Mouse (Mus musculus): ENCODE measurements around the gene Taf1a.

The Taf1a gene

DNA sequence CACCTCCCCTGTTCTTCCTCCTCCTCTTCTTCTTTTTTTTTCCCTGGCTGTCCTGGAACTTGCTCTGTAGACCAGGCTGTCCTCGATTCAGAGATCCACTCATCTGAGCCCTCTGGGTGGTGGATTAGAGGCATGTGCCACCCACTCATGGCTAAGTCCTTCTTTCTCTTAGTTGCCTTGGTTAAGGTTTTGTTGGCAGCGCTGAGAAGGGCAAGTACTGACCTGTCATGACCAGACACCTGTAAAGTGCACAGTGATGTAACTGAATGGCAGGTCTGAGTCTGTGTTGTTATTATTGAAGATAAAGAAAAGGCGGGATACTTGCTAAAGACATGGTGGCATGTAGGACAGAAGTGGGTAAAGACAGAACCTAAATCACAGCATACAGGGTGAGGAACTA lies 14.6 kb downstream of the Taf1a start:
- no peak for DNase-seq (ENCODE audit: low read depth in 1 of 2, low spot score in 2 of 2)

- no peak for DNase-seq (ENCODE audit: low read depth in 1 of 2, low spot score in 2 of 2)
Observed at GRCm38 (mm10) chr1:183414081-183414727, 25.4 kb downstream of the Taf1a start.

- no peak for DNase-seq (ENCODE audit: low read depth in 1 of 2, low spot score in 2 of 2)
Observed at GRCm38 (mm10) chr1:183417873-183418272, 29.1 kb downstream of the Taf1a start, which contains the start of gene Hhipl2. TSS of gene Hhipl2 (plus strand) at chr1:183418215.

DNA sequence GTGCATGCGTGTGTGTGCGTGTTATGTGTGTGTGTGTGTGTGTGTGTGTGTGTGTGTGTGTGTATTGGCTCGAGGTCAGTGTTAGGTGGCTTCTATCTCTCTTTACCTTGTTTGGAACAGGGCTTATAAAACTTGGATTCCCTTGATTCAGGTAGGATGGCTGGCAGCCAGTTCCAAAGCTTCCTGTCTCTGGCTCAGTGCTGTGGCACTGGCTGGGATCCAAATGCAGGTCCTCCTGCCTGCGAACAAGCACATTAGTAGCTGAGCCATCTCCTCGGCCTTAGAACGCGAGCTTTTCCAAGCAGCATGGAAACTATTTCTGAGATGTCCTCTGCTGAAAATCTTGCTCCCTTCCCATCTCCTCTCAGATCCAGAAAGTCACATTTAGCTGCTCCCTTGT lies 31.0 kb downstream of the Taf1a start:
- DNase-seq (ENCODE audit: low read depth in 1 of 2, low spot score in 2 of 2) = no peak

DNA sequence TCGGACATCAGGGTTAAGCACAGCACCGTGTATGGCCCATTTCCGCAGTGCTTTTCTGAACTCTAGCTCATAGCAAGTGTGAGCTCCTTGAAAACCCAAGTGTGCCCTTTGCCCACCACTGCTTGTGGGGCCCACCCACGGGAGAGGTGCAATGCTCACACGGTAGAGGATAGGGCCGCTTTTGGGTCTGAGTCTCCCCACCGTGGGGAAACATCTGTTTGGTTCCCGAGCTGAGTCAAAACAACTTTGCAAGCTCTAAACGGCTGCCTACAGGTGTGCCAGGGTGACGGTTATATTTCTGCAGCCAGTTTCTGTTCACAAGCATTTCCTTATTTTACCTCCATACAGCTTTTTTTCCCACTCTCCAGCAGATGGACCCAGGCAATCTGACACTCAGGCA lies 31.5 kb downstream of the Taf1a start:
- DNase-seq (ENCODE audit: low read depth in 1 of 2, low spot score in 2 of 2) = no peak

DNA sequence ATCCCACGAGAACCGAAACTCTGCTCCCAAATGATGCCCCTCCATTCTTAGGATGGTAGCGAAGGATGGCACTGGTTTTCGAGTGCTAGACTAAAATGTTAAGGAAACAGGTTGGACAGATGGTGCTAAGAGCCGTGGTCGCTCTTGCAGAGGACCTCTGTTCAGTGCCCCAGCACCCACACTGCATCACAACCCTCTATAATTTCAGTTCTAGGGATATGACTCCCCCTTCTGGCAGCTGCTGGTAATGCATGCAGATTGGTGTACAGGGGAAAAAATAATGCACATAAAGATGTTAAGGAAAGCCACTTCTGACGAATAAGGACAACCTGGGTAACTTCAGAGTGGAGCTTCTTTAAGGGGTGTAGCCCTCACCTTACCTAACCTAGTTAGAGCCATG lies 35.3 kb downstream of the Taf1a start:
- no peak for DNase-seq (ENCODE audit: low read depth in 1 of 2, low spot score in 2 of 2)

DNA sequence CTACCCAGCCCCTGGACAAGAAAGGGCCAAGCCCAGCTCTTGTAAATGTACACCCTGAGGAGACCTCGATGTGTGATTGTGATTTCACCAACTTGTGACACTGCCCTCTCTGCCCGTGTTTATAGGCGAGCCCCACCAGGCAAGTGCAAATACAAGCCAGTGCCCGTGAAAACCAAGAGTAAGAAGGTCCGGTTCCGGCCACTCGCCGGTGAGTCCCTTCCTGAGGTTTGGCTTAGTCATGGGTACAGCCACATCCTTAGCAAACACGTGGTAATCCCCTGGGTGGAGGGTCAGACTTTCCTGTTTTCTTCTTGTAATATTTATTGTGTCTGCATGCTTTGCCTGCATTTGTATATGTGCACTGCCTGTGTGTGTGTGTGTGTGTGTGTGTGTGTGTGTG lies 46.1 kb downstream of the Taf1a start:
- DNase-seq (ENCODE audit: low read depth in 1 of 2, low spot score in 2 of 2) = no peak

DNA sequence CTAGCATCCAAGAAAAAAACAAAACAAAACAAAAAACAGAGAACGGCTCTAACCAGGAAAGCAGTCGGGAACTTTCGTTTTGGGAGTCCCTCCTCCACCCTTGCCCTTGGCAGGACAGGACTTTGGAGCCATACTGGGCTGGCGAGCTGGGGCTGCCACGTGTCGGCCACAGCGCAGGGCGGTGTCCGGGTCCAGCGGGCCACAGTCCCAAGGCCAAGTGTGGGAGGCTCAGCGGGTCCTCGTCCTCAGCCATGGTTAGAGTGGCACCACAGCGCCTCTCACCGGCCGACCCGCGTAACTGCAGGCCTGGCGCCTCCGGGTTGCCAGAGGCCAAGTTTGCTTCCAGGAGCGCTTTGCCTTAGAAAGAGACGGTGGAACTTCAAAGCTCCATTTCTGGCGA lies 50.3 kb downstream of the Taf1a start:
- DNase-seq (ENCODE audit: low read depth in 1 of 2, low spot score in 2 of 2) = peak; percentile 41 to 49

DNA sequence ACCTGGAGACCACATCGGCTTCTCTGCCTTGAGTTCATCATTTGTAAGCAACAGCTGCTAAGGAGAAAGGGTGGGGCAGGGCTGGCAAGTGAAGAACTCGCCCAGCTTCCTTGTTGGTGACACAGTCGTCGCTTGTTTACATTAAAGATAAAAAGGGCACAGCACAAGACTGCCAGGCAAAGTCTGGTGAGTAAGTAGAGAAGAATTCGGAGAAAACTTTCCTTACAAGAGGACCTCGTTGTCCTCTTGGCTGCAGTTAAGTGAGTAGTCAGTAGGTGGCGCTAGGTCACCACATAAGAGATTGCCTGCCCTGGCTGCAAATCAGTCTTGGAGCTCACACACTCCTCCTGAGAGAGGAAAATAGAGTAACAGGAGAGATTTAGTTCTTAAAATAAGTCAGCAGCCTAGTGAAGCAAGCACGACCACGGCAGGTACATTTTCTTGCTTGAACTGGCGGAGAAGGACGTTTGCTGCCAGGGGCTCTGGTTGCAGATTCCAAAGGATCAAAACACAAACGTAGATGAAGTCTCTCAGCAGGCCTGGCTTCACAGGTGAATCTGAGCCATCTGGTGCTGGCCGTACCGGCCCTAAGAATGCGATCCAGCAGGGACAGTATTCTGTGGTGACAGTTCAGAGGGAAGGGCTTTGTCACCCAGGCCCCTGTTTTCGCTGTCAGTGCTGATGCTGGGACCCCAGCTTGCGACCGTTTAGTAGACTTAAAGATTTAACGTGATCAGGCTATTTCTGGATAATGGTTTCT lies 53.4 kb downstream of the Taf1a start:
- peak; percentile 32 to 60 for DNase-seq (ENCODE audit: low read depth in 1 of 2, low spot score in 2 of 2)

- DNase-seq (ENCODE audit: low read depth in 1 of 2, low spot score in 2 of 2) = no peak
Observed at GRCm38 (mm10) chr1:183453066-183453465, 64.3 kb downstream of the Taf1a start.
